Comparison of ENCODE assay signal across 8 mouse cellular contexts in the genomic region with DNA sequence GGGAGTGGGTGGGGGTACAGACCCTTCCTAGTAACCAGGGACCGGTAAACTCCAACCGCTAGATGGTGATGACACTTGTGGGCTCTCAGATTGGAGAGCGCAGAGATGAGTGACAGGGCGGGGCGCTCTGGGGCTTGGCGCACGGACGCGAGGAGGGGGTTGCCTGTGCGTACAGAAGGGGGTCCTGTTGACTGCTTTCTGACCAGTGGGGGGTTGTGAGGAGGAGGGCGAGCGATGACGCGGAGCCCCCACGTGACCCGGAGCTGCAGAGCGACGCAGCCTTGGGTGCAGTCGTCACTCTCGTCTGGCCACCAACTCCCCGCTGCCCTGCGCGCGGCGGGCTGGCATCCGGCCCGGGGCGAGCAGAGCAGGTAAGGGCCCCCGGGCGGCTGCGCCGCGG. TPM values are rescaled to one million over a fixed set of nuclear protein-coding genes. Genes with fewer than 3 reads are reported as not detected.
A peak's percentile ranks its signal among the peaks of the same experiment; 100 is the strongest.
DNase-seq lines count a peak whose midpoint lies in the region; ATAC-seq and TF ChIP-seq lines count a peak whose summit lies in the region.

A gene (plus strand): TSS at position 253 of the 400 bp plus-strand sequence.

- peak within 1 kb of the TSS; percentile 78 for H3K4me3 ChIP-seq in E14TG2a.4 (replicated peaks; ENCODE audit: low read length)
- peak within 1 kb of the TSS; percentile 55 for H3K4me3 ChIP-seq in forebrain, embryonic 12.5 days (replicated peaks)
- H3K4me3 ChIP-seq in heart, embryonic 15.5 days, result peak within 1 kb of the TSS; percentile 62
- H3K4me3 ChIP-seq in kidney, postnatal 0 days (replicated peaks; ENCODE audit: low read depth, low read length), result peak within 1 kb of the TSS; percentile 53
- H3K4me3 ChIP-seq in midbrain, postnatal 0 days (ENCODE audit: low read depth, low read length), result peak within 1 kb of the TSS; percentile 52
- H3K4me3 ChIP-seq in stomach, embryonic 16.5 days (replicated peaks; ENCODE audit: low read length), result peak within 1 kb of the TSS; percentile 57

- peak within 1 kb of the TSS; percentile 74 for H3K9ac ChIP-seq in forebrain, embryonic 12.5 days
- H3K9ac ChIP-seq in heart, embryonic 15.5 days, result peak within 1 kb of the TSS; percentile 63
- H3K9ac ChIP-seq in kidney, postnatal 0 days (ENCODE audit: low read depth, low read length), result peak within 1 kb of the TSS; percentile 69
- H3K9ac ChIP-seq in midbrain, postnatal 0 days (replicated peaks; ENCODE audit: low read length, poor library complexity, severe bottlenecking), result peak within 1 kb of the TSS; percentile 77
- peak within 1 kb of the TSS; percentile 77 for H3K9ac ChIP-seq in stomach, embryonic 16.5 days (ENCODE audit: low read length)

- H3K36me3 ChIP-seq in E14TG2a.4 (ENCODE audit: insufficient read depth, low read length), result peaks cover 36% of the 10 kb centered on the region
- H3K36me3 ChIP-seq in forebrain, embryonic 12.5 days (replicated peaks), result peaks cover 26% of the 10 kb centered on the region
- peaks cover 17% of the 10 kb centered on the region; the same call in 1 of the 2 replicates for H3K36me3 ChIP-seq in heart, embryonic 15.5 days
- H3K36me3 ChIP-seq in kidney, postnatal 0 days (ENCODE audit: insufficient read depth, low read length), result no peaks in the 10 kb centered on the region
- H3K36me3 ChIP-seq in midbrain, postnatal 0 days (ENCODE audit: insufficient read depth, low read length), result peaks cover 11% of the 10 kb centered on the region; the same call in 1 of the 2 replicates
- no peaks in the 10 kb centered on the region for H3K36me3 ChIP-seq in stomach, embryonic 16.5 days (ENCODE audit: control insufficient read depth, insufficient read depth, low read length)

- peaks cover 28% of the 10 kb centered on the region for H3K4me1 ChIP-seq in E14TG2a.4 (replicated peaks; ENCODE audit: low read depth, low read length)
- peaks cover 10% of the 10 kb centered on the region for H3K4me1 ChIP-seq in forebrain, embryonic 12.5 days
- H3K4me1 ChIP-seq in heart, embryonic 15.5 days (replicated peaks), result no peaks in the 10 kb centered on the region; the same call in 1 of the 2 replicates
- no peaks in the 10 kb centered on the region for H3K4me1 ChIP-seq in kidney, postnatal 0 days (replicated peaks; ENCODE audit: insufficient read depth, low read length)
- no peaks in the 10 kb centered on the region for H3K4me1 ChIP-seq in midbrain, postnatal 0 days (ENCODE audit: insufficient read depth, low read length)
- no peaks in the 10 kb centered on the region; the same call in 1 of the 2 replicates for H3K4me1 ChIP-seq in stomach, embryonic 16.5 days (ENCODE audit: control insufficient read depth, insufficient read depth, low read length)

- peak within 1 kb of the TSS; percentile 89 for H3K27ac ChIP-seq in forebrain, embryonic 12.5 days
- peak within 1 kb of the TSS; percentile 90 for H3K27ac ChIP-seq in heart, embryonic 15.5 days
- peak within 1 kb of the TSS; percentile 85 for H3K27ac ChIP-seq in kidney, postnatal 0 days
- peak within 1 kb of the TSS; percentile 87 for H3K27ac ChIP-seq in midbrain, postnatal 0 days (ENCODE audit: low read depth, low read length)
- peak within 1 kb of the TSS; percentile 85 for H3K27ac ChIP-seq in stomach, embryonic 16.5 days (ENCODE audit: low read length)

- no peak for TF ChIP-seq CTCF in E14TG2a.4 (conservative IDR thresholded peaks at IDR 0.05; ENCODE audit: low read length)
- TF ChIP-seq CTCF in kidney, postnatal 0 days (IDR thresholded peaks at IDR 0.05; ENCODE audit: low read depth), result peak; percentile 37; the same call in 1 of the 2 replicates
- TF ChIP-seq CTCF in midbrain, postnatal 0 days (IDR thresholded peaks at IDR 0.05), result peak; percentile 69

- no peaks in the 10 kb centered on the region for H3K27me3 ChIP-seq in E14TG2a.4 (ENCODE audit: insufficient read depth, low read length)
- peaks cover 15% of the 10 kb centered on the region; the same call in 1 of the 2 replicates for H3K27me3 ChIP-seq in forebrain, embryonic 12.5 days
- no peaks in the 10 kb centered on the region for H3K27me3 ChIP-seq in heart, embryonic 15.5 days
- H3K27me3 ChIP-seq in kidney, postnatal 0 days (ENCODE audit: insufficient read depth, low read length), result no peaks in the 10 kb centered on the region
- no peaks in the 10 kb centered on the region; the same call in 1 of the 2 replicates for H3K27me3 ChIP-seq in midbrain, postnatal 0 days (ENCODE audit: insufficient read depth, low read length)
- H3K27me3 ChIP-seq in stomach, embryonic 16.5 days (ENCODE audit: control insufficient read depth, insufficient read depth, low read length), result no peaks in the 10 kb centered on the region; the same call in 1 of the 2 replicates

- peak within 1 kb of the TSS; percentile 57 for H3K4me2 ChIP-seq in forebrain, embryonic 12.5 days
- H3K4me2 ChIP-seq in heart, embryonic 15.5 days, result peak within 1 kb of the TSS; percentile 56
- H3K4me2 ChIP-seq in kidney, postnatal 0 days (ENCODE audit: low read length), result peak within 1 kb of the TSS; percentile 53
- H3K4me2 ChIP-seq in midbrain, postnatal 0 days (ENCODE audit: low read depth, low read length, poor library complexity, severe bottlenecking), result peak within 1 kb of the TSS; percentile 58
- H3K4me2 ChIP-seq in stomach, embryonic 16.5 days (ENCODE audit: low read depth, low read length), result peak within 1 kb of the TSS; percentile 50

- H3K9me3 ChIP-seq in E14TG2a.4 (ENCODE audit: low read length), result no peaks in the 10 kb centered on the region
- H3K9me3 ChIP-seq in forebrain, embryonic 12.5 days, result no peaks in the 10 kb centered on the region
- no peaks in the 10 kb centered on the region for H3K9me3 ChIP-seq in heart, embryonic 15.5 days (replicated peaks)
- H3K9me3 ChIP-seq in kidney, postnatal 0 days (replicated peaks; ENCODE audit: low read length), result no peaks in the 10 kb centered on the region
- no peaks in the 10 kb centered on the region for H3K9me3 ChIP-seq in midbrain, postnatal 0 days (ENCODE audit: low read length)
- H3K9me3 ChIP-seq in stomach, embryonic 16.5 days (replicated peaks; ENCODE audit: control insufficient read depth, low read length), result no peaks in the 10 kb centered on the region

- 12% methylated on average over 24 of the region's 33 CpGs for WGBS in forebrain, embryonic 12.5 days
- 9% methylated on average over 25 of the region's 33 CpGs for WGBS in heart, embryonic 15.5 days
- 27% methylated on average over 23 of the region's 33 CpGs for WGBS in kidney, postnatal 0 days
- 32% methylated on average over 33 of the region's 33 CpGs for WGBS in midbrain, postnatal 0 days
- WGBS in stomach, embryonic 16.5 days, result 14% methylated on average over 31 of the region's 33 CpGs

- peak; percentile 98 for ATAC-seq in forebrain, embryonic 12.5 days (ENCODE audit: low FRiP score)
- peak; percentile 94 for ATAC-seq in heart, embryonic 15.5 days (replicated peaks; ENCODE audit: insufficient number of reproducible peaks, insufficient read depth, low FRiP score, low read depth)
- peak; percentile 92 for ATAC-seq in kidney, postnatal 0 days (replicated peaks; ENCODE audit: low FRiP score, low read depth)
- ATAC-seq in midbrain, postnatal 0 days (ENCODE audit: low FRiP score), result peak; percentile 97
- peak; percentile 93 for ATAC-seq in stomach, embryonic 16.5 days (ENCODE audit: insufficient read depth, low FRiP score)

- DNase-seq in brain, embryonic 18.5 days (ENCODE audit: low read depth, low spot score), result peak; percentile 86
- peak; percentile 83 for DNase-seq in kidney, postnatal 0 days (ENCODE audit: low spot score)
- DNase-seq in liver, result peak; percentile 50
- peak; percentile 93 for DNase-seq in midbrain, postnatal 0 days (ENCODE audit: low spot score)

RNA-seq across cellular contexts. Expression of the gene that starts here (rescaled TPM):
- 10.2 and 10.8 TPM in 2 replicates for polyA plus RNA-seq in forebrain, embryonic 12.5 days (2016; fragmentation: Nextera tagmentation; extraction: Ambion mirVana)
- polyA plus RNA-seq in heart, embryonic 15.5 days (2015; fragmentation: Nextera tagmentation; extraction: Ambion mirVana), result 3.8 and 4.1 TPM in 2 replicates
- 3.4 and 3.5 TPM in 2 replicates for polyA plus RNA-seq in kidney, postnatal 0 days (2015; fragmentation: Nextera tagmentation; extraction: Ambion mirVana)
- total RNA-seq in midbrain, postnatal 0 days (2014; rRNA removed), result 15.0 and 21.4 TPM in 2 replicates
- 4.5 and 6.0 TPM in 2 replicates for polyA plus RNA-seq in midbrain, postnatal 0 days (2015; fragmentation: Nextera tagmentation; extraction: Ambion mirVana)
- 2.8 and 3.5 TPM in 2 replicates for polyA plus RNA-seq in stomach, embryonic 16.5 days (2015; fragmentation: Nextera tagmentation; extraction: Ambion mirVana)

Comparison
In these comparisons a context has a peak if more than half of its experiments do, and no peak if none do; other contexts are left out.
1. Peak in every context shown above with its lines: DNase-seq, ATAC-seq, H3K4me3 ChIP-seq and H3K27ac ChIP-seq.